Mouse (Mus musculus): ENCODE measurements around the gene Ror1.
A peak's percentile ranks its signal among the peaks of the same experiment; 100 is the strongest.

Ror1 gene

GRCm38 (mm10) chr4:100216587-100216986, 121.0 kb downstream of the Ror1 start:
- DNase-seq = no peak

- DNase-seq = peak; percentile 84 to 90
These were observed 123.4 kb downstream of the Ror1 start for GRCm38 (mm10) chr4:100219026-100219425.

GRCm38 (mm10) chr4:100219599-100219998, 124.0 kb downstream of the Ror1 start:
- DNase-seq = peak in 1 of 2 experiments; percentile 47

DNA sequence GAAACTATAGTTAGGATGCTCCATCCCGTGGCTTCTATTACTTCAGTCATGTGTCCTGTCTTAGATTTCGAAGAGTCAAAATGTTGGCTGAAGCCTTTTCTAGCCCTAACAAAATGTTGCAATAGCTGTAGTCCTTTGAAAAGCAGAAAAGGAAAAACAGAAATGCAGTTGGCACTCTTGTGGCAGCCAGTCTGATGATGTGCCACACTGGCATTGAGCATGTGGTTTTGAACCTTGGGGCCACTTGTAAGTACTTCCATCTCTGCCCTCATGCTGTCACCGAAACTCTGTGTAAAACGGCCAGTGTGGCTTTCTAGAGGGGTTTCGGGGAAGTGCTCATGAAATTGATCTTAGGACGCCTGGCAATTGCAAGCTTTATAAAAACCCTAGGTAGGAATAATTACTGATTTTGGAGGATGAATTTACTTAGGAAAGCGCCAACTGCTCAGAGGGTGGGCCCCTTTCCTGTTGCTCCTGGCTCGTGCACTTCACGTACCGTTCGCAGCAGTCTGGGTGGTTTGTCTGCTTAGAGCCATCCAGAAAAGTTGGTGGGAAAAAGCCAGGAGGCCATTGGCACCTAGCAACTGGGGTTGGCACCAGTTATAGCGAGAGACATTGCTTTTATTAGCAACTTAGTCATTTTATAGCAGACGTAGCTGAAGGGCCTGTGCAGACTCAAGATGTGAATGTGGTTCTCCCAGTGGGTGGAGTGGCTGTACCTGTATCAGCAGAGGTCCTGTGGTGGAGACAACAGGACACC, 126.6 kb downstream of the Ror1 start:
- peak; percentile 36 to 61 for DNase-seq

GRCm38 (mm10) chr4:100223532-100223931, 127.9 kb downstream of the Ror1 start:
- no peak for DNase-seq

DNA sequence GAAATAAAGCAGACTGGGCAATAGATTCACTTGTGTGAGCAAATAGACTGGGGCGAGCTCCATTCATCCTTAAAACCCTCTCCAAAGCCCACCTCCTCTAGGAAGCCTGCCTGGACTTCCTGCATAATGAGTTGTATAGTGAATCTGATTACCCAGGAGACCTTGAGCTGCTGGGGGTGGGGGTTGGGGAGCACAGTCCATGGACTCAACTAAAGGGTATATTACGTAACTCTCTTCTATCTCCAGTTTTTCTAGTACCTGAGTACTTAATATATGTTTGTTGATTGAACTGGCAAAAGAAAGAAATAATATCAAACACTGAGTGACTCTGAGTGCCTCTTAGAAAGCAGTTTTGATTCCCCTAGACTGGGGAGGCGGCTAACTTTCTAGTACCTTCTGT, 128.4 kb downstream of the Ror1 start:
- no peak for DNase-seq

- peak in 1 of 2 experiments; percentile 27 for DNase-seq
These were observed 131.0 kb downstream of the Ror1 start for GRCm38 (mm10) chr4:100226619-100227018.

GRCm38 (mm10) chr4:100228106-100228505, 132.5 kb downstream of the Ror1 start:
- DNase-seq = no peak

DNA sequence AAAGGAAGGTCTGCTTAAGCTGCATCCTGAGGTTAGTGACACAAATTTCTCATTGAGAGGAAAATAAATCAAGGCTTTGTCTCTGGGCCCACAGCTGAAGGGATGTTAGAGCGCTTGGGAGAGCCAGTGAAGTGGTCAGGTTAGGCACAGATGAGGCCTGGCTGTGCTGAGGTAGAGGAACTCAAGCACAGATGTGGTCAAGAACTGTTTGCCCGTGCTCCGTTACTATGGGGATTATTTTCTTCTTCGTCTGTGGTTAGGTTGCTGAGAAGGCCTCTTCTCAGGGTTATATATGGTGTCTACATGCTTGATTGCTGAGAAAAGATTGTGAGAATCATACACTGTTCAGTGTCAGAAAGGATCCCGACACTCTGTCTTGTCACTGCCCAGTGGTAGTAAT, 134.7 kb downstream of the Ror1 start:
- DNase-seq = no peak

GRCm38 (mm10) chr4:100230963-100231362, 135.4 kb downstream of the Ror1 start:
- DNase-seq = no peak

DNA sequence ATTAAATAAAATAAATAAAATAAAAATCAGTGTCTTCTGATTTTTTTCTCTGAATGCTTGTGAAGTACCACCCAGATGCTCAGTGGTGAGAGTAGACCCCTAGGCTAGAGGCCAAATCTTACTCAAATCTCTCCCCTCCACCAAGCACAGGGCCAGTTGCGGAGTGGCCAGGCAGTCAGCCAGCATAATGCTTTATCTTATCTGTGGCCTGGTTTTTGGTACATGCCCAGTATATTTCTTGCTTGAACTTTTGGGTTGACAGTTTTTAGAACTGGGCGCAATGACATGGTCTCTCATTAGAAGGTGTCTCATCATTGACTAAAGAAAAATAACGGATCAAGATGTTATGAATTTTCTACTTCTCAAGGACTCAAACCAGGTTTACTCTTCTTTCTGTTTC, 136.3 kb downstream of the Ror1 start:
- no peak for DNase-seq

GRCm38 (mm10) chr4:100232541-100232940, 136.9 kb downstream of the Ror1 start:
- DNase-seq = no peak

- no peak for DNase-seq
These were observed 138.2 kb downstream of the Ror1 start for GRCm38 (mm10) chr4:100233770-100234169.

DNA sequence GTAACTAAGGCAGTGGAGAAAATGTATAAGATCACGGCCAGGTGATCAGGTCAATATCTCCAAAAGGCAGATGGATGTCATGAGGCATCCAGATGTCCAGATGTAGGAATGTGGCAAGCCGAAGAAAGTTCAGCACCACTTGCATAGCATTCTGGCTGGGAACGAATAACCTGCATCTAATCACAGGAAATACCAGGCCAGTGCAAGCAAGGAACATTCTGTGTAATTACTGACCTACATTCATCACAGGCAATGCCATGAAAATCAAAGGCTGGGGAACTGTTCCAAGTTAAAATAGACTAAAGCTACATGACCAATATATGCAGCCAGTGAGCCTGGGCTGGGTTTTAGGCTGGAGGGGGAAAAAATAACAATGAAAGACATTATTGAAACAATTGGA, 140.7 kb downstream of the Ror1 start:
- no peak for DNase-seq

- DNase-seq = no peak
These were observed 146.6 kb downstream of the Ror1 start for GRCm38 (mm10) chr4:100242061-100242756.

DNA sequence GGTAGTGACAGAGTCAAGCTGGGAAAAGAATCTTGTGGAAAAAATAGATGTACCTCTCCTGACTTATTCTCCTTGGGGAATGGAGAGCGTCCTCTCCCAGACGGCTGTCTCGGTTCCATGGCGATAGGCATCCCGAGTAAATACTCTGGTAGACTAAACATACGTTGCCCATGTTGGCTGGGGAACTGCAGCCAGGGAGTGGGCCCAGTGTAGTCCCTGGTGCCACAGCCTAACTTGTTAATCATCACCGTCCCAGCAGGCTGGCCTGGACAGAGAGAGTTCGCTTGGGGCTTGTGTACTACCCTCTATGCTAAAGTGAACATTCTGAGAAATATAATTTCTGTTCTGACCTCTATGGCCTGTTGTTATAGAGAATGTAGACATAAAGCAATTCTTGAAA, 148.7 kb downstream of the Ror1 start:
- DNase-seq = no peak

DNA sequence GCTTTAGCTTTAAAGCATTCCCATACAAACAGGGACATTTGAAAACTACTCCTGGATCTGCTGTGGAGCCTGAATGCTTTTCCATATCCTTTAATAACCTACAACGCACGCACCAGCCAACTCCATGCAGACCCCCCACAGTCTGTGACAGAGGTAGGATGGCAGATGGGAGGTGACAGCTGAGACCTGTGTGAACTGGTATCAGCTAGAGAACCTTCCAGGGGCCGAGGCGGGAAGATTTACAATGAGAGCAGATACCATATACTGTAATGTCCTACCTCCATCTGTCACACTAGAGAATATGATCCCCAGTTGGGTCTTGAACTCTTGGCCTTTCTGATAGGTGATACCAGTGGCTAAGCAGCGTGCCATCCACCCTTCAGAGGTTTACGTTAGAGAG, 149.1 kb downstream of the Ror1 start:
- no peak for DNase-seq

GRCm38 (mm10) chr4:100247826-100248225, 152.2 kb downstream of the Ror1 start:
- no peak for DNase-seq

- DNase-seq = no peak
These were observed 152.7 kb downstream of the Ror1 start for GRCm38 (mm10) chr4:100248273-100248672.

- no peak for DNase-seq
These were observed 155.7 kb downstream of the Ror1 start for GRCm38 (mm10) chr4:100251270-100251669.

DNA sequence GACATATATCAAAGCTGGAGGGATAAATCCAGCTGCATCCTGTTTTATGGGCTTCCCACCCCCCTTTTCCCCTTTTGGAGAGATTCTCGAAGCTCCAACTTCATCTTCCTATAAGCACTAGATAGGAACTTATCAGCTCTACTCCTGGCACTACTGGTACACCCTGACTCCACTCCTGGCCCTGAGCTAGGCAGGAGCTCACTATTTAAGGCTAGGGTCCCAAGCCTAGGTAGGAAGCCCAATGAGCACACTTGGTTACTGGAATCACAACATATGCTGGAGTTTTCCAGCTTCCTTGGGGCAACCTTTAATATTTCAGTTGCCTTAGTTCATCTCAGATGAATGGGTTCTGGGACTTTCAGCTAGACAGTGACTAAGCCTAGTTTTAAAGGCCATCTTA, 156.5 kb downstream of the Ror1 start:
- no peak for DNase-seq

DNA sequence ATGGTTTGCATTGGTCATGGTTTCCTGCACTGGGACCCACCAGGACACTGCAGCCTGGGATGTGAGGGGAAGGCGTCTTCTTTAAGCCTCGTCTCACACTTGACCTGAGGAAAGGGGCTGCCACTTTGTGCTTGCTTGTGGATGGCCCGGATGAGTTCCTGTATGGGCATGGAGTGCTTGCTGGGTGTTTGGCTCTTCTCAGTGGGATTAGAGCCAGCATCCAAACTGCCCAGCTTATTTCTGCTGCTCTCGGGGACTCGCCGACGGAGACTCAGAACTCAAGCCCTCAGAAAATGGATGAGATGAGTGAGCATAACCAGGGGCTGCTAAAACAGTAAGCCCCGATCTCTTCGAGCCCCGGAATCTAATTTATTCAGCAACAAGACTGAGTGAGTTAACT, 157.1 kb downstream of the Ror1 start:
- peak; percentile 33 to 51 for DNase-seq

GRCm38 (mm10) chr4:100253401-100253800, 157.8 kb downstream of the Ror1 start:
- no peak for DNase-seq

DNA sequence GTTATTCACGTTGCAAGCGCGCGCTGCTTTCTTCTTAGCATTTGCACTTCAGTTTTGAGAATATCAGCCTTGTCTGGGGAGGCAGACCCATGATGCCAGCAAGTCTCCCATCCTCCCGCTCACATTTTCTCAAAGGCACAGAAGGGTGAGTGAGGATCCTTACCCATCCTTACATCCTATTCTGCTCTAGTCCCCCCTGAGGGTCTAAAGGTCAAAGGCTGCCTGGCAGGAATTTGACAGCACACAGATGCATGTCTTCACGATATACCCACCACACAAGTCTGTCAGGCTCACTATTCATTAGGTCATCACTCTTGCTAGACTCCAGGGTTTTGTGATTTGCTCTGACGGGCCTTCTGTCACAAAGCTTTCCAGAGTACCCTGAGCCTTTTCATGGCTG, 158.2 kb downstream of the Ror1 start:
- no peak for DNase-seq

All from cerebellum, postnatal 14 days (tissue).